Mouse (Mus musculus): ENCODE data around the gene Gfod2. TPM values are rescaled to one million over a fixed set of nuclear protein-coding genes. Genes with fewer than 3 reads are reported as not detected.

Gfod2 gene
- polyA plus RNA-seq, 1 experiment from 2014 or later = 10.9 TPM

Other genes starting within 250 kb of the Gfod2 start
- gene Hsd11b2, start 239.9 kb downstream of the Gfod2 start, polyA plus RNA-seq (2016; fragmentation: Nextera tagmentation; extraction: Ambion mirVana) = 1.7 and 1.9 TPM in 2 replicates
- gene Atp6v0d1, start 192.6 kb downstream of the Gfod2 start, polyA plus RNA-seq (2016; fragmentation: Nextera tagmentation; extraction: Ambion mirVana) = 51.4 and 52.9 TPM in 2 replicates
- gene Ripor1, start 153.4 kb downstream of the Gfod2 start, polyA plus RNA-seq (2016; fragmentation: Nextera tagmentation; extraction: Ambion mirVana) = 32.8 and 33.4 TPM in 2 replicates
- 66.1 and 75.9 TPM in 2 replicates for gene Ctcf, start 122.1 kb downstream of the Gfod2 start, polyA plus RNA-seq (2016; fragmentation: Nextera tagmentation; extraction: Ambion mirVana)
- 0.51 and 0.64 TPM in 2 replicates for gene Agrp, start 121.3 kb downstream of the Gfod2 start, polyA plus RNA-seq (2016; fragmentation: Nextera tagmentation; extraction: Ambion mirVana)
- gene Carmil2, start 72.4 kb downstream of the Gfod2 start, polyA plus RNA-seq (2016; fragmentation: Nextera tagmentation; extraction: Ambion mirVana) = 0.45 and 0.54 TPM in 2 replicates
- gene Acd, start 57.6 kb downstream of the Gfod2 start, polyA plus RNA-seq (2016; fragmentation: Nextera tagmentation; extraction: Ambion mirVana) = 37.6 and 38.1 TPM in 2 replicates
- gene Pard6a, start 57.5 kb downstream of the Gfod2 start, polyA plus RNA-seq (2016; fragmentation: Nextera tagmentation; extraction: Ambion mirVana) = 14.0 and 14.5 TPM in 2 replicates
- gene 4933405L10Rik, start 51.0 kb downstream of the Gfod2 start, polyA plus RNA-seq (2016; fragmentation: Nextera tagmentation; extraction: Ambion mirVana) = not detected in 2 replicates
- 13.5 and 14.5 TPM in 2 replicates for gene Enkd1, start 50.5 kb downstream of the Gfod2 start, polyA plus RNA-seq (2016; fragmentation: Nextera tagmentation; extraction: Ambion mirVana)
- gene Ranbp10, start 68.7 kb upstream of the Gfod2 start, polyA plus RNA-seq (2016; fragmentation: Nextera tagmentation; extraction: Ambion mirVana) = 11.0 and 11.3 TPM in 2 replicates
- 0.14 and 0.15 TPM in 2 replicates for gene Tsnaxip1, start 69.1 kb upstream of the Gfod2 start, polyA plus RNA-seq (2016; fragmentation: Nextera tagmentation; extraction: Ambion mirVana)
- gene Cenpt, start 94.6 kb upstream of the Gfod2 start, polyA plus RNA-seq (2016; fragmentation: Nextera tagmentation; extraction: Ambion mirVana) = 42.8 and 46.9 TPM in 2 replicates
- gene Thap11, start 96.5 kb upstream of the Gfod2 start, polyA plus RNA-seq (2016; fragmentation: Nextera tagmentation; extraction: Ambion mirVana) = 53.8 and 59.3 TPM in 2 replicates
- 201 and 224 TPM in 2 replicates for gene Nutf2, start 101.9 kb upstream of the Gfod2 start, polyA plus RNA-seq (2016; fragmentation: Nextera tagmentation; extraction: Ambion mirVana)
- 42.2 and 43.9 TPM in 2 replicates for gene Edc4, start 122.2 kb upstream of the Gfod2 start, polyA plus RNA-seq (2016; fragmentation: Nextera tagmentation; extraction: Ambion mirVana)
- 0.31 and 0.35 TPM in 2 replicates for gene Nrn1l, start 134.9 kb upstream of the Gfod2 start, polyA plus RNA-seq (2016; fragmentation: Nextera tagmentation; extraction: Ambion mirVana)
- gene Pskh1, start 141.8 kb upstream of the Gfod2 start, polyA plus RNA-seq (2016; fragmentation: Nextera tagmentation; extraction: Ambion mirVana) = 27.1 and 27.4 TPM in 2 replicates
- 0.73 and 1.1 TPM in 2 replicates for gene Ctrl, start 175.2 kb upstream of the Gfod2 start, polyA plus RNA-seq (2016; fragmentation: Nextera tagmentation; extraction: Ambion mirVana)
- gene Psmb10, start 179.8 kb upstream of the Gfod2 start, polyA plus RNA-seq (2016; fragmentation: Nextera tagmentation; extraction: Ambion mirVana) = 45.2 and 49.1 TPM in 2 replicates
- gene Lcat, start 184.7 kb upstream of the Gfod2 start, polyA plus RNA-seq (2016; fragmentation: Nextera tagmentation; extraction: Ambion mirVana) = 2.0 and 2.3 TPM in 2 replicates
- gene Slc12a4, start 207.4 kb upstream of the Gfod2 start, polyA plus RNA-seq (2016; fragmentation: Nextera tagmentation; extraction: Ambion mirVana) = 57.5 and 58.3 TPM in 2 replicates
- not detected in 2 replicates for gene Dpep3, start 220.8 kb upstream of the Gfod2 start, polyA plus RNA-seq (2016; fragmentation: Nextera tagmentation; extraction: Ambion mirVana)
- 15.2 TPM in 2 replicates for gene Dus2, start 232.7 kb upstream of the Gfod2 start, polyA plus RNA-seq (2016; fragmentation: Nextera tagmentation; extraction: Ambion mirVana)
- gene Dpep2nb, start 247.3 kb upstream of the Gfod2 start, polyA plus RNA-seq (2016; fragmentation: Nextera tagmentation; extraction: Ambion mirVana) = 0.17 TPM in 1 of 2 replicates, not detected in the other

All from heart, embryonic 12.5 days (tissue).